ENCODE assay signal across 8 mouse cellular contexts in the genomic region with DNA sequence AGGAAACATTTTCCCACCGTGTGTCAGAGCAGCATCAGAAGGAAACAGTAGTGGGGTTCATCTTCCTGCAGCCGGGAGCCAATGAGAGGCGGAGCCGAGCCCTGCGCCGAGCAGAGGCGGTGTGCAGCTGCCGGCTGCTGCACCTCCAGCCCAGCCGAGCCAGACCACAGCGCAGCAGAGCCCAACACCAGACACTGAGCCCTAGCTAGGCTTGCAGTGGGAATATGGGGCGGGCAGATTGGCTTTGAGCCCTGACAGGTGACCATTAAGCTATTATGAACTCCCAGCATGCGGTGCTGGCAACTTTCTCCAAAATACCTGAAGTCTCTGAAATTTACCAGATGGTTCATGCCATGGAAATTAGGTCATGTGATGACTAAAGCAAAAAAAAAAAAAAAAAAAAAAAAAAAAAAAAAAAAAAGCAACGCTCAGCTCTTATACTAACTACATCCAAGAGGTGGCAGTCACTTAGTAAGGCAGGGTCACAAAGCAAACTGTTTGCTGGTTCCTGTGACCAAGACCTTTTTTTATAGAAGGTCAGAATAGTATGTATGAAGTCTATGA.
A peak's percentile ranks its signal among the peaks of the same experiment; 100 is the strongest.
DNase-seq lines count a peak whose midpoint lies in the region; ATAC-seq and TF ChIP-seq lines count a peak whose summit lies in the region.

No protein-coding gene starts in this region.

- H3K36me3 ChIP-seq in ES-Bruce4 (ENCODE audit: control insufficient read depth, insufficient read depth, low read length, poor library complexity, severe bottlenecking), result no peaks in the 10 kb centered on the region
- no peaks in the 10 kb centered on the region for H3K36me3 ChIP-seq in forebrain, embryonic 14.5 days (ENCODE audit: control insufficient read depth, insufficient read depth, low read length)
- no peaks in the 10 kb centered on the region for H3K36me3 ChIP-seq in neural tube, embryonic 15.5 days

- no peak for TF ChIP-seq CTCF in ES-Bruce4 (IDR thresholded peaks at IDR 0.05; ENCODE audit: low read depth, low read length)
- TF ChIP-seq CTCF in lung, adult 2 months (IDR thresholded peaks at IDR 0.05; ENCODE audit: insufficient read depth, low read length), result no peak

- ATAC-seq in forebrain, embryonic 14.5 days, result peak; percentile 98
- ATAC-seq in neural tube, embryonic 15.5 days (ENCODE audit: low FRiP score), result peak; percentile 99

- intact Hi-C loops in heart, postnatal 14 days (cut with DNase I), result no loop called here

- no peaks in the 10 kb centered on the region for H3K9me3 ChIP-seq in ES-Bruce4 (replicated peaks; ENCODE audit: control insufficient read depth, insufficient read depth, low read length, poor library complexity, severe bottlenecking)
- H3K9me3 ChIP-seq in forebrain, embryonic 14.5 days (replicated peaks; ENCODE audit: control insufficient read depth, low read length), result no peaks in the 10 kb centered on the region
- no peaks in the 10 kb centered on the region for H3K9me3 ChIP-seq in neural tube, embryonic 15.5 days (replicated peaks)

- no peak for TF ChIP-seq POLR2A in ES-Bruce4 (IDR thresholded peaks at IDR 0.05; ENCODE audit: insufficient read depth, low read length)
- no peak for TF ChIP-seq POLR2A in lung, adult 2 months (IDR thresholded peaks at IDR 0.05; ENCODE audit: borderline replicate concordance, extremely low read depth, low read depth, low read length)

- H3K27me3 ChIP-seq in ES-Bruce4 (ENCODE audit: control insufficient read depth, insufficient read depth, low read length, poor library complexity, severe bottlenecking), result no peaks in the 10 kb centered on the region
- no peaks in the 10 kb centered on the region for H3K27me3 ChIP-seq in forebrain, embryonic 14.5 days (replicated peaks; ENCODE audit: control insufficient read depth, insufficient read depth, low read length)
- H3K27me3 ChIP-seq in neural tube, embryonic 15.5 days (replicated peaks), result no peaks in the 10 kb centered on the region

- no peaks in the 10 kb centered on the region for H3K4me1 ChIP-seq in ES-Bruce4 (ENCODE audit: control insufficient read depth, insufficient read depth, low read length)
- H3K4me1 ChIP-seq in forebrain, embryonic 14.5 days (ENCODE audit: control insufficient read depth, insufficient read depth, low read length), result no peaks in the 10 kb centered on the region
- H3K4me1 ChIP-seq in lung, adult 2 months (ENCODE audit: control insufficient read depth, insufficient read depth, low read length), result 0 out of 2 replicates have a peak, but pooled peaks cover 2% of the 10 kb centered on the region
- peaks cover 15% of the 10 kb centered on the region; the same call in 1 of the 2 replicates for H3K4me1 ChIP-seq in neural tube, embryonic 15.5 days

- peak; percentile 83 for DNase-seq in cerebellum, adult 11 months
- peak; percentile 77 for DNase-seq in forebrain, embryonic 14.5 days (ENCODE audit: low spot score)
- peak; percentile 74 to 75 for DNase-seq in heart, postnatal 14 days
- DNase-seq in layer of hippocampus, adult 18-20 months (ENCODE audit: low spot score in 2 of 2), result peak; percentile 31 to 70
- DNase-seq in lung, adult 2 months, result no peak
- DNase-seq in testis, postnatal 10 days (ENCODE audit: low spot score), result peak; percentile 61

- 0% methylated on average over 13 of the region's 13 CpGs for WGBS in forebrain, embryonic 14.5 days
- WGBS in lung, adult 2 months, result 12% methylated on average over 13 of the region's 13 CpGs
- WGBS in neural tube, embryonic 15.5 days, result under 1% methylated on average over 13 of the region's 13 CpGs

- H3K4me3 ChIP-seq in ES-Bruce4 (ENCODE audit: low read depth, low read length), result peak overlapping the region; percentile 52
- H3K4me3 ChIP-seq in forebrain, embryonic 14.5 days (ENCODE audit: low read depth, low read length), result peak overlapping the region; percentile 41
- H3K4me3 ChIP-seq in lung, adult 2 months (replicated peaks; ENCODE audit: extremely low read depth, low read depth, low read length), result peak overlapping the region; percentile 39
- peak overlapping the region; percentile 54 for H3K4me3 ChIP-seq in neural tube, embryonic 15.5 days (replicated peaks)

- no peak for TF ChIP-seq EP300 in ES-Bruce4 (IDR thresholded peaks at IDR 0.05; ENCODE audit: insufficient read depth, low read depth, low read length)

- H3K9ac ChIP-seq in ES-Bruce4 (ENCODE audit: low read depth, poor library complexity, severe bottlenecking), result no peak overlapping the region
- H3K9ac ChIP-seq in forebrain, embryonic 14.5 days (ENCODE audit: low read length), result peak overlapping the region; percentile 69
- peak overlapping the region; percentile 64 for H3K9ac ChIP-seq in neural tube, embryonic 15.5 days (replicated peaks)

- no peak overlapping the region for H3K27ac ChIP-seq in ES-Bruce4 (ENCODE audit: insufficient read depth, low read length)
- H3K27ac ChIP-seq in forebrain, embryonic 14.5 days (ENCODE audit: low read depth, low read length), result peak overlapping the region; percentile 74
- H3K27ac ChIP-seq in neural tube, embryonic 15.5 days (replicated peaks), result peak overlapping the region; percentile 92

- H3K4me2 ChIP-seq in forebrain, embryonic 14.5 days (ENCODE audit: low read length), result peak overlapping the region; percentile 82
- H3K4me2 ChIP-seq in neural tube, embryonic 15.5 days, result peak overlapping the region; percentile 76
